Comparison of ENCODE assay signal across 7 mouse cellular contexts in genomic region chr3:90079133-90079762, GRCm38 (mm10). TPM values are rescaled to one million over a fixed set of nuclear protein-coding genes. Genes with fewer than 3 reads are reported as not detected.
DNase-seq lines count a peak whose midpoint lies in the region; ATAC-seq lines count a peak whose summit lies in the region.

No protein-coding gene starts in this region.

- peak; percentile 97 for DNase-seq in adrenal gland, postnatal 14 days
- peak; percentile 97 for DNase-seq in embryonic facial prominence, embryonic 11.5 days (ENCODE audit: low spot score)
- peak; percentile 96 for DNase-seq in kidney, adult 11 months
- DNase-seq in limb, embryonic 10.5 days (ENCODE audit: low spot score), result peak; percentile 93
- peak; percentile 86 for DNase-seq in spleen, adult 12 weeks (ENCODE audit: low spot score)

- ATAC-seq in embryonic facial prominence, embryonic 11.5 days (replicated peaks; ENCODE audit: insufficient number of reproducible peaks, low FRiP score, low TSS enrichment, low read depth), result peak; percentile 96
- peak; percentile 64 for ATAC-seq in granulocyte monocyte progenitor cell, adult 5-6 weeks (replicated peaks; ENCODE audit: poor library complexity, severe bottlenecking)
- peak; percentile 97 for ATAC-seq in midbrain, embryonic 13.5 days

- no peaks in the 10 kb centered on the region for H3K27me3 ChIP-seq in embryonic facial prominence, embryonic 11.5 days (ENCODE audit: control insufficient read depth, insufficient read depth, low read length)
- no peaks in the 10 kb centered on the region for H3K27me3 ChIP-seq in limb, embryonic 10.5 days (ENCODE audit: low read depth, poor library complexity, severe bottlenecking)
- no peaks in the 10 kb centered on the region for H3K27me3 ChIP-seq in midbrain, embryonic 13.5 days

- no peaks in the 10 kb centered on the region for H3K9me3 ChIP-seq in embryonic facial prominence, embryonic 11.5 days (replicated peaks; ENCODE audit: control insufficient read depth, low read length)
- H3K9me3 ChIP-seq in limb, embryonic 10.5 days (replicated peaks), result no peaks in the 10 kb centered on the region
- H3K9me3 ChIP-seq in midbrain, embryonic 13.5 days, result no peaks in the 10 kb centered on the region

- peak overlapping the region; percentile 86 for H3K4me3 ChIP-seq in embryonic facial prominence, embryonic 11.5 days (ENCODE audit: low read depth, low read length)
- H3K4me3 ChIP-seq in limb, embryonic 10.5 days, result peak overlapping the region; percentile 92
- peak overlapping the region; percentile 97 for H3K4me3 ChIP-seq in midbrain, embryonic 13.5 days (replicated peaks)

- H3K36me3 ChIP-seq in embryonic facial prominence, embryonic 11.5 days (replicated peaks; ENCODE audit: control insufficient read depth, insufficient read depth, low read depth, low read length), result no peaks in the 10 kb centered on the region
- peaks cover 28% of the 10 kb centered on the region for H3K36me3 ChIP-seq in limb, embryonic 10.5 days
- no peaks in the 10 kb centered on the region for H3K36me3 ChIP-seq in midbrain, embryonic 13.5 days

- peak overlapping the region; percentile 91 for H3K9ac ChIP-seq in embryonic facial prominence, embryonic 11.5 days (replicated peaks; ENCODE audit: low read length)
- H3K9ac ChIP-seq in midbrain, embryonic 13.5 days (replicated peaks), result peak overlapping the region; percentile 96

- H3K4me1 ChIP-seq in embryonic facial prominence, embryonic 11.5 days (ENCODE audit: control insufficient read depth, insufficient read depth, low read length), result no peaks in the 10 kb centered on the region; the same call in 1 of the 2 replicates
- H3K4me1 ChIP-seq in limb, embryonic 10.5 days, result peaks cover 53% of the 10 kb centered on the region
- H3K4me1 ChIP-seq in midbrain, embryonic 13.5 days (replicated peaks), result peaks cover 51% of the 10 kb centered on the region

- H3K4me2 ChIP-seq in embryonic facial prominence, embryonic 11.5 days (ENCODE audit: low read depth, low read length), result peak overlapping the region; percentile 76
- peak overlapping the region; percentile 87 for H3K4me2 ChIP-seq in midbrain, embryonic 13.5 days (replicated peaks)

- H3K27ac ChIP-seq in embryonic facial prominence, embryonic 11.5 days (replicated peaks; ENCODE audit: low read depth, low read length), result peak overlapping the region; percentile 92
- H3K27ac ChIP-seq in limb, embryonic 10.5 days, result peak overlapping the region; percentile 95
- H3K27ac ChIP-seq in midbrain, embryonic 13.5 days, result peak overlapping the region; percentile 94

- under 1% methylated on average over 33 of the region's 33 CpGs for WGBS in embryonic facial prominence, embryonic 11.5 days
- WGBS in limb, embryonic 10.5 days, result under 1% methylated on average over 33 of the region's 33 CpGs
- under 1% methylated on average over 33 of the region's 33 CpGs for whole genome bisulfite sequencing in midbrain, embryonic 13.5 days

RNA-seq across cellular contexts. Expression of gene Tpm3, which starts 6.8 kb away (rescaled TPM):
- 170 and 208 TPM in 2 replicates for total RNA-seq in adrenal gland, postnatal 14 days (2021)
- 551 and 574 TPM in 2 replicates for polyA plus RNA-seq in embryonic facial prominence, embryonic 11.5 days (2014; fragmentation: Nextera tagmentation; extraction: Ambion mirVana)
- 529 and 543 TPM in 2 replicates for total RNA-seq in granulocyte monocyte progenitor cell, adult 5-6 weeks (2014; fragmentation: Nextera tagmentation)
- total RNA-seq in granulocyte monocyte progenitor cell, adult 5-6 weeks (2017), result 806 and 846 TPM in 2 replicates
- polyA plus RNA-seq in limb, embryonic 10.5 days (2016; fragmentation: Nextera tagmentation; extraction: Ambion mirVana), result 634 and 641 TPM in 2 replicates
- polyA plus RNA-seq in midbrain, embryonic 13.5 days (2015; fragmentation: Nextera tagmentation; extraction: Ambion mirVana), result 396 and 421 TPM in 2 replicates

RNA-seq across cellular contexts. Expression of gene Nup210l, which starts 24.7 kb away (rescaled TPM):
- total RNA-seq in adrenal gland, postnatal 14 days (2021), result 0.37 and 0.45 TPM in 2 replicates
- 0.42 and 0.45 TPM in 2 replicates for polyA plus RNA-seq in embryonic facial prominence, embryonic 11.5 days (2014; fragmentation: Nextera tagmentation; extraction: Ambion mirVana)
- total RNA-seq in granulocyte monocyte progenitor cell, adult 5-6 weeks (2014; fragmentation: Nextera tagmentation), result 0.28 and 1.8 TPM in 2 replicates
- total RNA-seq in granulocyte monocyte progenitor cell, adult 5-6 weeks (2017), result 0.31 and 0.52 TPM in 2 replicates
- polyA plus RNA-seq in limb, embryonic 10.5 days (2016; fragmentation: Nextera tagmentation; extraction: Ambion mirVana), result 0.63 and 0.65 TPM in 2 replicates
- 0.34 and 0.45 TPM in 2 replicates for polyA plus RNA-seq in midbrain, embryonic 13.5 days (2015; fragmentation: Nextera tagmentation; extraction: Ambion mirVana)

RNA-seq across cellular contexts. Expression of gene Ubap2l, which starts 26.8 kb away (rescaled TPM):
- 164 and 177 TPM in 2 replicates for total RNA-seq in adrenal gland, postnatal 14 days (2021)
- 221 and 227 TPM in 2 replicates for polyA plus RNA-seq in embryonic facial prominence, embryonic 11.5 days (2014; fragmentation: Nextera tagmentation; extraction: Ambion mirVana)
- 242 and 252 TPM in 2 replicates for total RNA-seq in granulocyte monocyte progenitor cell, adult 5-6 weeks (2014; fragmentation: Nextera tagmentation)
- total RNA-seq in granulocyte monocyte progenitor cell, adult 5-6 weeks (2017), result 124 and 135 TPM in 2 replicates
- 234 and 244 TPM in 2 replicates for polyA plus RNA-seq in limb, embryonic 10.5 days (2016; fragmentation: Nextera tagmentation; extraction: Ambion mirVana)
- polyA plus RNA-seq in midbrain, embryonic 13.5 days (2015; fragmentation: Nextera tagmentation; extraction: Ambion mirVana), result 169 and 170 TPM in 2 replicates

RNA-seq across cellular contexts. Expression of gene 4933434E20Rik, which starts 27.8 kb away (rescaled TPM):
- 70.8 and 76.3 TPM in 2 replicates for total RNA-seq in adrenal gland, postnatal 14 days (2021)
- 171 and 176 TPM in 2 replicates for polyA plus RNA-seq in embryonic facial prominence, embryonic 11.5 days (2014; fragmentation: Nextera tagmentation; extraction: Ambion mirVana)
- 35.2 and 45.3 TPM in 2 replicates for total RNA-seq in granulocyte monocyte progenitor cell, adult 5-6 weeks (2014; fragmentation: Nextera tagmentation)
- total RNA-seq in granulocyte monocyte progenitor cell, adult 5-6 weeks (2017), result 49.6 and 63.6 TPM in 2 replicates
- polyA plus RNA-seq in limb, embryonic 10.5 days (2016; fragmentation: Nextera tagmentation; extraction: Ambion mirVana), result 171 and 183 TPM in 2 replicates
- 241 and 251 TPM in 2 replicates for polyA plus RNA-seq in midbrain, embryonic 13.5 days (2015; fragmentation: Nextera tagmentation; extraction: Ambion mirVana)

Comparison
In these comparisons a context has a peak if more than half of its experiments do, and no peak if none do; other contexts are left out.
1. Peak in every context shown above with its lines: DNase-seq, ATAC-seq, H3K4me3 ChIP-seq and H3K27ac ChIP-seq.